Mouse (Mus musculus): Measurements from ENCODE around the gene Capn10.
"Not testable (repeated sequence)": the region's sequence is repeated elsewhere in the genome, so short reads cannot be mapped to it uniquely, and the experiment has no call there.

The Capn10 gene

GRCm38 (mm10) chr1:92919775-92920174 is 14.4 kb upstream of the Capn10 start:
- DNase-seq (ENCODE audit: low spot score): no peak

GRCm38 (mm10) chr1:92920474-92921200 is 13.5 kb upstream of the Capn10 start:
- DNase-seq (ENCODE audit: low spot score): no peak

GRCm38 (mm10) chr1:92921496-92921895 is 12.7 kb upstream of the Capn10 start:
- no peak for DNase-seq (ENCODE audit: low spot score)

- DNase-seq (ENCODE audit: low spot score): peak; percentile 56
These were observed 3.9 kb upstream of the Capn10 start for GRCm38 (mm10) chr1:92930171-92930706.

- DNase-seq (ENCODE audit: low spot score): no peak
These were observed 565 bp upstream of the Capn10 start for GRCm38 (mm10) chr1:92933611-92934010.

- DNase-seq (ENCODE audit: low spot score): peak; percentile 50
These were observed 1.1 kb downstream of the Capn10 start for GRCm38 (mm10) chr1:92935054-92935962.

- peak; percentile 17 for DNase-seq (ENCODE audit: low spot score)
These were observed 1.8 kb downstream of the Capn10 start for GRCm38 (mm10) chr1:92935977-92936376.

- DNase-seq (ENCODE audit: low spot score): no peak
These were observed 2.3 kb downstream of the Capn10 start for GRCm38 (mm10) chr1:92936467-92936866.

- no peak for DNase-seq (ENCODE audit: low spot score)
These were observed 3.6 kb downstream of the Capn10 start for GRCm38 (mm10) chr1:92937797-92938196.

- no peak for DNase-seq (ENCODE audit: low spot score)
These were observed 5.6 kb downstream of the Capn10 start for GRCm38 (mm10) chr1:92939746-92940145.

GRCm38 (mm10) chr1:92943219-92943989 is 9.2 kb downstream of the Capn10 start:
- no peak for DNase-seq (ENCODE audit: low spot score)

- DNase-seq (ENCODE audit: low spot score): no peak
These were observed 13.8 kb downstream of the Capn10 start for GRCm38 (mm10) chr1:92947966-92948365.

GRCm38 (mm10) chr1:92949426-92949825 is 15.2 kb downstream of the Capn10 start:
- no peak for DNase-seq (ENCODE audit: low spot score)

- no peak for DNase-seq (ENCODE audit: low spot score)
These were observed 16.4 kb downstream of the Capn10 start, which contains the start of gene Gpr35 for GRCm38 (mm10) chr1:92950607-92951006. TSS of gene Gpr35 (plus strand) at chr1:92950865.

GRCm38 (mm10) chr1:92953641-92954040 is 19.5 kb downstream of the Capn10 start:
- no peak for DNase-seq (ENCODE audit: low spot score)

- not testable (repeated sequence) for DNase-seq (ENCODE audit: low spot score)
These were observed 22.6 kb downstream of the Capn10 start for GRCm38 (mm10) chr1:92956571-92957335.

- no peak for DNase-seq (ENCODE audit: low spot score)
These were observed 24.8 kb downstream of the Capn10 start for GRCm38 (mm10) chr1:92958999-92959398.

GRCm38 (mm10) chr1:92970791-92971190 is 36.6 kb downstream of the Capn10 start:
- DNase-seq (ENCODE audit: low spot score): not testable (repeated sequence)

GRCm38 (mm10) chr1:92971879-92972795 is 38.0 kb downstream of the Capn10 start:
- no peak for DNase-seq (ENCODE audit: low spot score)

- peak; percentile 58 for DNase-seq (ENCODE audit: low spot score)
These were observed 38.7 kb downstream of the Capn10 start for GRCm38 (mm10) chr1:92972854-92973253.

All from adipocyte (in vitro differentiated cells).